Mouse (Mus musculus): ENCODE data around the gene Siae. TPM values are rescaled to one million over a fixed set of nuclear protein-coding genes. Genes with fewer than 3 reads are reported as not detected.

Siae gene
- polyA plus RNA-seq, 1 experiment from 2014 or later, result 6.5 TPM

DNA sequence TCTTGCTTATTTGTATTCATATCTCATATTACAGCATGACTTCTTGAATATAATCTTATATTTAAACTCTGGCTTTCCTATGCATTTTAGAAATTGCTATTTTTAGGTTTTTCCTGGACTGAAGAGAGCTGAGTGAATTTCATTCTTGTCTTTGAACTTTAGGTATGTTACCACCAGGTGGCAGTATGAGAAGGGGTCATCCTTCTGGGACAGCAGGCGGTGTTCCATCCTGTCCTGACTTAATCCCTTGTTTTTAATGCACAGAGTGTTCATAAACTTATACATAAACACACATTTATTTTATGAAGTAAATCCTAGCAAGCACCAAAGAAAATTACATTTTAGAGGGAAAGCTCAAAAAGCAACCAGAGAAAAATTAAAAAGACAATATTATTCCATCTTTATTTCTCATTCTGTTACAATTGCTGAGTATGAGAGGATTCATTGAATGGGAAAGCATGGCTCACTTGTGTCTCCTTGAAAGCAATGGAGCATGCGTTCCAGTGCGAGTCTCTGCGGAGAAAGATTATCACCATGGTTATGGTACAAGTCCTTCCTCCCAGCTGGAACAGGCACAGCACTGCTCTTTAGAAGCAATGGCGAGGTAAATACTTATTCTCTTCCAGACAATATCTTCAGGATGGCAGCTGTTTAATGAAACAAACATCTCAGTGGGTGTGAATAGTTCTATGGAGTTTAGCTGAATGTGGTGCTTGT is 134.6 kb downstream of the Siae start:
- 40% methylated on average over 5 of the region's 5 CpGs for WGBS
- DNase-seq (ENCODE audit: extremely low spot score, low spot score), result no peak
- H3K9me3 ChIP-seq, result no peaks in the 10 kb centered on the region
- no peak overlapping the region for H3K27ac ChIP-seq
- H3K36me3 ChIP-seq (replicated peaks), result no peaks in the 10 kb centered on the region
- H3K4me3 ChIP-seq, result no peak overlapping the region
- no peaks in the 10 kb centered on the region for H3K4me1 ChIP-seq
- H3K27me3 ChIP-seq (ENCODE audit: poor library complexity, severe bottlenecking), result no peaks in the 10 kb centered on the region

Other genes with a start within 250 kb of the Siae start
- 12.6 and 13.4 TPM in 2 replicates for gene Ccdc15, start 207.3 kb upstream of the Siae start, polyA plus RNA-seq (2016; fragmentation: Nextera tagmentation; extraction: Ambion mirVana)
- gene Hepacam, start 188.3 kb upstream of the Siae start, polyA plus RNA-seq (2016; fragmentation: Nextera tagmentation; extraction: Ambion mirVana), result 0.07 TPM in 1 of 2 replicates, not detected in the other
- gene Robo4, start 153.8 kb upstream of the Siae start, polyA plus RNA-seq (2016; fragmentation: Nextera tagmentation; extraction: Ambion mirVana), result 4.8 and 6.8 TPM in 2 replicates
- 3.9 and 5.5 TPM in 2 replicates for gene Robo3, start 122.5 kb upstream of the Siae start, polyA plus RNA-seq (2016; fragmentation: Nextera tagmentation; extraction: Ambion mirVana)
- gene Msantd2, start 66.4 kb upstream of the Siae start, polyA plus RNA-seq (2016; fragmentation: Nextera tagmentation; extraction: Ambion mirVana), result 34.4 and 35.4 TPM in 2 replicates
- gene Esam, start 27.6 kb upstream of the Siae start, polyA plus RNA-seq (2016; fragmentation: Nextera tagmentation; extraction: Ambion mirVana), result 26.9 and 27.0 TPM in 2 replicates
- 0.29 and 0.47 TPM in 2 replicates for gene Vsig2, start 16.4 kb upstream of the Siae start, polyA plus RNA-seq (2016; fragmentation: Nextera tagmentation; extraction: Ambion mirVana)
- 1.7 and 1.8 TPM in 2 replicates for gene Nrgn, start 2.8 kb upstream of the Siae start, polyA plus RNA-seq (2016; fragmentation: Nextera tagmentation; extraction: Ambion mirVana)
- 14.0 and 16.3 TPM in 2 replicates for gene Spa17, start 58.0 kb downstream of the Siae start, polyA plus RNA-seq (2016; fragmentation: Nextera tagmentation; extraction: Ambion mirVana)
- gene Tbrg1, start 101.6 kb downstream of the Siae start, polyA plus RNA-seq (2016; fragmentation: Nextera tagmentation; extraction: Ambion mirVana), result 125 and 129 TPM in 2 replicates
- not detected in 2 replicates for gene Panx3, start 113.5 kb downstream of the Siae start, polyA plus RNA-seq (2016; fragmentation: Nextera tagmentation; extraction: Ambion mirVana)
- gene Olfr160, start 160.6 kb downstream of the Siae start, polyA plus RNA-seq (2016; fragmentation: Nextera tagmentation; extraction: Ambion mirVana), result not detected in 2 replicates
- not detected in 2 replicates for gene Olfr874, start 189.4 kb downstream of the Siae start, polyA plus RNA-seq (2016; fragmentation: Nextera tagmentation; extraction: Ambion mirVana)
- gene Olfr875, start 216.2 kb downstream of the Siae start, polyA plus RNA-seq (2016; fragmentation: Nextera tagmentation; extraction: Ambion mirVana), result not detected in 2 replicates
- gene Olfr876, start 247.3 kb downstream of the Siae start, polyA plus RNA-seq (2016; fragmentation: Nextera tagmentation; extraction: Ambion mirVana), result not detected in 2 replicates

Data from forebrain, embryonic 10.5 days (tissue).